Mouse (Mus musculus) urinary bladder, postnatal 10 days (tissue): Measurements from ENCODE around the gene Elp6.
A peak's percentile ranks its signal among the peaks of the same experiment; 100 is the strongest.
"Not testable (repeated sequence)": the region's sequence is repeated elsewhere in the genome, so short reads cannot be mapped to it uniquely, and the experiment has no call there.

Source experiments
- DNase-seq: peaks from one replicate; pipeline ENCODE4 v3.0.0; 2022; ENCODE audit warnings: low spot score

Elp6 gene

GRCm38 (mm10) chr9:110316503-110316902, 11.5 kb downstream of the Elp6 start:
- DNase-seq = no peak

DNA sequence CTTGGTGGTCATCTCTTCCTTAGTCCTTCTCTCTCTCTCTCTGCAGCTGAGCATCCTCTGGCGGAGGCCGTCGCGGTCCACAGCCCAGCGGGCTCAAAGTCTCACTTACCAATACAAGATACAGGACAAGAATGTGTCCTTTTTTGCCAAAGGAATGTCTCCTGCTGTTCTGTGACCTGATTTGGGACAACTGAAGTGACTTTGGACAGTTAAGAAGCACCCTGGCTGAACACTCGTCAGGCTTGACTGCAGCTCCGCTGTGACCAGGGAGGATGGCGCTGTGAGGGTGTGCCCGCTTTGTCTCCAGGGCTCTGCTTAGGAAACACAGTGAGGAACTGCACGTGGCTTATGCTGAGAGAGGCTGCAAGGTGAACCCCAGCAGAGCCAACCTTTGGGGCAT, 15.8 kb downstream of the Elp6 start:
- no peak for DNase-seq

DNA sequence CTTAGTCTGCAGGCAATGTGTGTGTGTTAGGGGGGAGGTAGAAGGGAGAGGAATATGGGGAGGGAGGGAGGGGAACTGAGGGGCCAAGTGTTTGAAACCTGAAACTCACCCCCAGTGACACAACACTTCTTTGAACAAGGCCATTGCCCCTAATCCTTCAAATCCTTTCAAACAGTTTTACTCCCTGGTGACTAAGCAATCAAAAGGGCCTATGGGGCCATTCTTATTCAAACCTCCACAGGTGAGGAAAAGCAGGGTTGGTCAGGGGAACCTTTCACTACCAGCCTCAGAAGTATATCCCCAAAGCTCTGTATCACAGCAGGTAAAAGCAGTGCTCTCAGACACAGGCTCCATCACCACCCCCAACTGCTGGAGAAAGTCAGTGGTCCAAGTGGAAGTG, 18.0 kb downstream of the Elp6 start:
- DNase-seq = no peak

- DNase-seq = no peak
Measured at GRCm38 (mm10) chr9:110324181-110324580, 19.2 kb downstream of the Elp6 start.

DNA sequence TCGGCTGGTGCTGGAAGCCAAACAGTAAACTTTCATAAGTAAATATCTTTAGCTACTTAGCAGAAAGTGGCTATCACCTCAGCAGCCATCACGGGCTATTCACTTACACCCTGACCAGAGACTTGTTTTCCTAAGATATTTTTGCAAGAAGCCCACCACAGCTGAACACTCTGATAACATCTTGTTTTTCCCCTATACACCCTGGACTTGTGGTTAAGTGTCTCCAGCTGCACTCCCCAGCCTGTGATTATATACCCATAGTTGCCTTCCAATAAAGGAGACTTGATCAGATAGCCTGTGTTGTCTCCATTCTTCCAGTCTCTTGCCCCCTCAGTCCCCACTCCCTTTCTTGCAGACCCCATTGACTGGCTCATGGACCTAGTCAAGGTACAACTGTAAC, 23.2 kb downstream of the Elp6 start:
- no peak for DNase-seq

GRCm38 (mm10) chr9:110328946-110329630, 24.1 kb downstream of the Elp6 start:
- no peak for DNase-seq

DNA sequence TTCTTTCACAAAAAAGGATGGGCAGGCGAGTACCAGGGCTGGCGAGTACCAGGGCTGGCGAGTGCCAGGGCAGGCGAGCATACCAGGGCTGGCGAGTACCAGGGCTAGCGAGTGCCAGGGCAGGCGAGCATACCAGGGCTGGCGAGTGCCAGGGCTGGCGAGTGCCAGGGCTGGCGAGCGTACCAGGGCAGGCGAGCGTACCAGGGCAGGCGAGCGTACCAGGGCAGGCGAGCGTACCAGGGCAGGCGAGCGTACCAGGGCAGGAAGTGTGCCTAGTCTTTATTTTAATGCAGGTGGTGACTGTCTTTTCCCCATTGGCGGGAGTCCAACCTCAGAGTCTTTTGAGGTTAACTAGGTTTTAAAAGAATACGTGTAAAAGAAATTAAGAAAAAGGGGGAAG, 24.7 kb downstream of the Elp6 start:
- DNase-seq = no peak

DNA sequence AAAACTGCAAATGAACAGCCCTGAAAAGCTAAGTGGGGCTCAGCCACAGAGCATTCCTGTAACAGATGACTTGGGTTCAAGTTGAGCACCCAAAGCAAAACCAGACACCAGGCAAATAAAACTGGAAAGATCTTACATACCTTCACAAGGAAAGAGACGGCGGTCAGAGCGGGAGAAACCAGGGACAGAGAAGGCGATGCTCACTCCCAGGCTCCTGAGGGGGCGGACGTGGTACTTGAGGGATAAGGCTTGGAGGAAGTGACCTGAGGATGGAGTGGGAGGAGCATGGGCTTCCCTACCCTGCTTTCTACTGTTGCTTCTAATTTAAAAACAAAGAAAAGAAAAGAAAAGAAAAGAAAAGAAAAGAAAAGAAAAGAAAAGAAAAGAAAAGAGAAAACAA, 25.4 kb downstream of the Elp6 start:
- DNase-seq = no peak

DNA sequence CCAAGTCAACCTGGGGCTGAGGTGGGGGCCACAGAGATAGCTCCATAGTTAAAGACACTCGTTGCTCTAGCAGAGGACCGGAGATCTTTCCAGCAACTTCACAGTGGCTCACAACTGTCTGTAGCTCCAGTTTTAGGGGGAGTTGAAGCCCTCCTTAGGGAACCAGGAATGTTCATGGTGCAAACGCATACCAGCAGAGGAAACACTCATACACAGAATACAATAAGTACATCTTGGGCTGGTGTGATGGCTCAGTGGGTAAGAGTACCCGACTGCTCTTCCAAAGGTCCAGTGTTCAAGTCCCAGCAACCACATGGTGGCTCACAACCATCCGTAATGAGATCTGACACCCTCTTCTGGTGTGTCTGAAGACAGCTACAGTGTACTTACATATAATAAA, 25.9 kb downstream of the Elp6 start:
- DNase-seq = not testable (repeated sequence)

- DNase-seq = peak; percentile 91
Measured at GRCm38 (mm10) chr9:110333135-110333895, 28.3 kb downstream of the Elp6 start, which contains the start of gene Scap. Gene Scap, plus strand, starts transcription at chr9:110333288.

DNA sequence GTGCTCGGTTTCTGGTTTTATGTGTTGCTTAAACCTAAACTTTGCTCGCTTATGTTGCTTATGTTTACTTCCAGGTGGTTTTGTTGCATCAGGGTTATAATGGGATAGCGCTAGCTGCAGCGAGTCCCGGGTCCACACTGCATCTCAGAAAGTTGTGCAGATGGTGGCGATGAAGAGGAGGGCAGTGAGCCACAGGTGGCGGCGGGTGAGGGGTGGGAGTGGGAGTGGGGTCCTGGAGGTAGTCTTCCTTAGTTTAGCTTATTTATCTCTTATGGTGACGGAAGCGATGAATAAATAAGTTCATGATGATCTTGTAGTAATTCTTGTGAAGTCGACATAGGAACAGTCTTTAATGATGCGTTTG, 28.9 kb downstream of the Elp6 start:
- no peak for DNase-seq

DNA sequence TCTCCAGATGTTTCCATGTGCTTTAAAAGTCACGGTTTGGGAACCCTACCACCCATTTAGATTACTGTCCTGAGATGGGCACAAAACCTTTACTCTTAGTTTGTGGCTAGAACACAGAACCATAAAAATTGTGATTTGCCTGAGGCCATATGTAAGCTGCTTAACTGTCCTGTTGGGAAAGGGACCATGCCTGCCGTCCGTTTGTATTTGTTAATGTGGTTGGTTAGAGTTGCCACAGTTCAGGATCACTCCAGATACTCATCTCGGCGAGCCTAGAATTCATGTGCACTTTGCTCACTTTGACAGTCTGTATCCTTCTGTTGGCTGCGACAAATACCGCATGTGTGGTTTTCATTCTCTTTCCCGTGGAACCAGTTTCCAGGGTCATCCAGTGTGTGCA, 29.9 kb downstream of the Elp6 start:
- DNase-seq = no peak

DNA sequence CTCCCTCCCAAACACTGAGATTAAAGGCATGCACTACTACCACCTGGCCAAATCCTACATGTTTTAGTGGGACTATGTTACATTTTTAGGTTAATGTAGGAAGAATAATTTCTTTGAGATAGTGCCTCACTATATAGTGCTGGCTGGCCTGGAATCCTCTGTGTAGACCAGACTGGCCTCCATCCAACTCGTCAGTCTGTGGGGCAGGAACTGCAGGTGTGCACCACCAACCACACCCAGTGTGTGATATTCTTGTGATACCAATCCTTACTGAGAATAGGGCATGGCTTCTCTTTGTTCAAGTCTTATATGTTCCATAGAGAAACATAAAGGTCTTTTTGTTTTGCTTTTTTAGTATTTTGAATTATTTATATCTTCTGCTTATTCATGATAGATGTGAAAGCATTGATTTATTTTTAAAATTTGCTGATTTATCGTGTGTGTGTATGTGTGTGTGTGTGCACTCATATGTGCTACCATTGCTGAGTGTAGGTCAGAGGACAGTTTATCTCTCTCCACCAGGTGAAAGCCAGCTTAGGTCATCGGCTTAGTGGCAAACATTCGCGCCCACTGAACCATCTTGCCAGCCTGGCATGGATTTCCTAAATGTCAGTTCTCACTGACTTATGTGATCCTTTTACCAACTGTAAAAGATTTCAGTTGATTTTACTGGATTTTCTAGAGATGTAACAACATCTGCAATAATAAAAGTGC, 35.2 kb downstream of the Elp6 start:
- no peak for DNase-seq

- no peak for DNase-seq
Measured at GRCm38 (mm10) chr9:110342008-110342407, 37.0 kb downstream of the Elp6 start.

DNA sequence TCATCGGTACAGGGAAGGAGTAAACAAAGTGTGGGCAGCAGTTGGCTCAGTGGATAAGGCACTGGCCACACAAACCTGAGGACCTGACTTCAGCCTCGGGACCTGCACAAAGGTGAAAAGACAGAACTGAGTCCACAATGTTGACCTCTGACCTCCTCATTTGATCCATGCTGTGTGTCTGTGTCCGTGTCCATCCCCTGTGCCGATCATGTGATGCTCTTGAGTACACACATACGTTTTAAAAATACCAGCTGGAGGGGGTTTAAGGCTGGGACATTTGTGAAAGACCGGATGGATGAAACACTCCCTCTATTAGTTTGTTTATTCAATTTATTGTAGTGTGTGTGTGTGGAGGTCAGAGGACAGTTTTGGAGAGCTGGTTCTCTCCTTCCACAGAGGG, 38.8 kb downstream of the Elp6 start:
- no peak for DNase-seq

GRCm38 (mm10) chr9:110345057-110345739, 40.2 kb downstream of the Elp6 start:
- no peak for DNase-seq

GRCm38 (mm10) chr9:110348899-110349298, 43.9 kb downstream of the Elp6 start:
- DNase-seq = no peak

DNA sequence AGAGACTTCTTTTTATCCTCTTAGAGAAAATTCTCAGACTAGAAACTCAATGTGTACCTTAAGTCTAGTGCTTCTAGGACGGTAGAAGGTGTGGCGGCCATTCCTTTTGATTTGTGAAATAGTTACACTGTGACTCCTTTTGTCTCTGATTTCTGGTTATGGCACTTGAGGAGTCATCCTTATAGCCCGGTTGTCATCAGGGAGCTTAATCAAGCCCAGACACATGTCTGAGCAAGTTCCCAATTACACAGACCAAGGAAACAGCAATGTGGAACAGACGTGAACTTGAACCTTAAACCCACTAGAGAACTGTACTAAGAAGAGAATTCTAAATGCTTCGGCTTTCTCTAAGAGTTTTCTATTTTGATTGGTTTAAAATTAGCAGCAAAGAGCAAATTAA, 45.2 kb downstream of the Elp6 start:
- no peak for DNase-seq

GRCm38 (mm10) chr9:110350612-110351011, 45.6 kb downstream of the Elp6 start:
- no peak for DNase-seq

DNA sequence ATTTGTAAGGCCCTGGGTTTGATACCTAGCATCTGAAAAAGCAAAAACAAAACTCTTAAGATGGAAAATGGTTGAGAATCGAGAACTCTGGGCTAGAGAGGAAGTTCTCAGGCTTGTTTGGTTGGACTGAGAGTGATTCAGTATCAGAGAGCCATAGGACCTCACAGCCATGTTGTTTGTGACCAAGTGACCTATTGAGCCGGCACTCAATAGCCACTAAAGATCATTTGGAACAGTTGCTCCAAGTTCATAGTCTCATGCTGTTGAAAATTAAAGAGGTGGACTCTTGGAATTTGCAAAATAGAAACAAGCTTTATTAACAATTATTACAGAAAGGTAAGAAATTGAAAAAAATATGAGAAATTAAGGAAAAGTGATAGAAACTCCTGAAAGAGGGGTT, 46.4 kb downstream of the Elp6 start:
- no peak for DNase-seq

GRCm38 (mm10) chr9:110351932-110352632, 47.1 kb downstream of the Elp6 start:
- no peak for DNase-seq

- DNase-seq = no peak
Measured at GRCm38 (mm10) chr9:110358341-110358740, 53.4 kb downstream of the Elp6 start.
